Mouse (Mus musculus) MEL (cell line): ENCODE results near the gene Zfp524. TPM values are rescaled to one million over a fixed set of nuclear protein-coding genes. Genes with fewer than 3 reads are reported as not detected.

Experiments
- DNase-seq: peaks from one replicate; pipeline ENCODE4 v3.0.0; 2011; ENCODE audit warnings: low read depth, low spot score
- H3K27ac ChIP-seq: 2 replicates; pipeline ENCODE4 v1.5.1; 2012; ENCODE audit warnings: low read depth, mild to moderate bottlenecking, control low read depth, low read length, moderate library complexity; ENCODE audit not compliant: control insufficient read depth
- H3K27me3 ChIP-seq, 2 experiments: fragments of 150-350 bp in 1 of 2; sonication (generic) in 1 of 2; 2 replicates each; pipeline ENCODE4 v1.6.1; 2012; ENCODE audit warnings: low read length in 2 of 2, mild to moderate bottlenecking in 2 of 2, improper control_type of control experiment in 1 of 2, moderate library complexity in 1 of 2; ENCODE audit not compliant: insufficient read depth in 2 of 2, control insufficient read depth in 1 of 2
- H3K36me3 ChIP-seq, 2 experiments: 2 replicates each; pipeline ENCODE4 v1.6.1; 2012 to 2014; ENCODE audit warnings: low read length in 2 of 2, improper control_type of control experiment in 1 of 2, inconsistent platforms in 1 of 2, mild to moderate bottlenecking in 1 of 2; ENCODE audit not compliant: insufficient read depth in 2 of 2, control insufficient read depth in 1 of 2
- H3K4me1 ChIP-seq, 2 experiments: fragments of 150-350 bp in 1 of 2; sonication (generic) in 1 of 2; 2 replicates each; pipeline ENCODE4 v1.6.1; 2012; ENCODE audit warnings: low read length in 2 of 2, improper control_type of control experiment in 1 of 2, mild to moderate bottlenecking in 1 of 2; ENCODE audit not compliant: insufficient read depth in 2 of 2, control insufficient read depth in 1 of 2
- H3K4me3 ChIP-seq, 2 experiments: fragments of 150-350 bp in 1 of 2; sonication (generic) in 1 of 2; 2 replicates each; pipeline ENCODE4 v1.5.1; 2012; ENCODE audit warnings: low read depth in 2 of 2, low read length in 2 of 2, mild to moderate bottlenecking in 2 of 2, moderate library complexity in 2 of 2, control low read depth in 1 of 2, improper control_type of control experiment in 1 of 2; ENCODE audit not compliant: control insufficient read depth in 1 of 2, insufficient read depth in 1 of 2
- H3K79me2 ChIP-seq: 2 replicates; pipeline ENCODE4 v1.6.1; 2012; ENCODE audit warnings: mild to moderate bottlenecking, low read length, moderate library complexity; ENCODE audit not compliant: control insufficient read depth, poor library complexity, insufficient read depth
- H3K9ac ChIP-seq: 2 replicates; pipeline ENCODE4 v1.6.1; 2012; ENCODE audit warnings: low read depth, mild to moderate bottlenecking, control low read depth, low read length, moderate library complexity; ENCODE audit not compliant: control insufficient read depth, poor library complexity, severe bottlenecking
- H3K9me3 ChIP-seq: fragments of 150-350 bp; sonication (generic); replicated peaks from 2 replicates; pipeline ENCODE4 v1.6.1; 2012; ENCODE audit warnings: mild to moderate bottlenecking, low read length, improper control_type of control experiment, moderate library complexity; ENCODE audit not compliant: insufficient read depth
- MAX ChIP-seq: IDR thresholded peaks from 2 replicates; pipeline ENCODE4 v1.6.1; 2011; ENCODE audit warnings: low read length, improper control_type of control experiment
- MAZ ChIP-seq: IDR thresholded peaks from 2 replicates; pipeline ENCODE4 v1.6.1; 2012; ENCODE audit warnings: low read depth, mild to moderate bottlenecking, inconsistent platforms, low read length, improper control_type of control experiment
- RCOR1 ChIP-seq: IDR thresholded peaks from 2 replicates; pipeline ENCODE4 v1.6.1; 2012; ENCODE audit warnings: low read depth, mild to moderate bottlenecking, inconsistent platforms, low read length, improper control_type of control experiment
- ZNF384 ChIP-seq: IDR thresholded peaks from 2 replicates; pipeline ENCODE4 v1.6.1; 2012; ENCODE audit warnings: low read depth, mild to moderate bottlenecking, inconsistent platforms, low read length, improper control_type of control experiment
- polyA plus RNA-seq, 2 experiments: library from polyadenylated mRNA; stranded (reverse) in 1 of 2; unstranded in 1 of 2; fragments of >175 nt in 1 of 2; fragments of >200 nt in 1 of 2; gene quantifications; 2 replicates each; pipeline versions ENCODE4 v1.2.1 to v1.2.4; 2012; ENCODE audit warnings: low replicate concordance in 2 of 2, low read depth in 1 of 2; ENCODE audit not compliant: insufficient read length in 2 of 2, insufficient read depth in 1 of 2, missing spikeins in 1 of 2
- total RNA-seq: library from RNA; depleted of rRNA; stranded (reverse); fragments of 300-350 nt; gene quantifications from 2 replicates; pipeline ENCODE4 v1.2.3, GENCODE M21; 2012; rRNA removed

The Zfp524 gene
- total and polyA plus RNA-seq, 3 experiments = 9.4 to 12.7 TPM; not detected in 1

DNA sequence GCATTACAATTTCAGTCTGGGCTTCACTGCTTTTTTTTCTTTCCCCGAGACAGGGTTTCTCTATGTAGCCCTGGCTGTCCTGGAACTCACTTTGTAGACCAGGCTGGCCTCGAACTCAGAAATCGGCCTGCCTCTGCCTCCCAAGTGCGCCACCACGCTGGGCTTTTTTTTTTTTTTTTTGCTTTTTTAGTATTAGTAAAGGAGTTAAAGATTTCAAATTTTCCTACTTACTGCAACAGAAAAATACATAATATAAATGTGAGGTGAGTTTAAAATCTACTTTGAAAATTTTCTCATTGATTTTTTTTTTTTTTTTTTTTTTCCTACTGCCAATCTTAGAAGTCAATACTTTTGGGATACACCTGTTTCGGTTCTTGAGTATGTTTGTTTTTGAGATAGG lies 50.7 kb downstream of the Zfp524 start:
- H3K9ac ChIP-seq = no peak overlapping the region; the same call in 1 of the 2 replicates
- no peak for TF ChIP-seq MAZ
- peak; percentile 65 for TF ChIP-seq ZNF384
- TF ChIP-seq MAX = no peak
- TF ChIP-seq RCOR1 = no peak
- TF ChIP-seq, all 39 proteins: peak for 1
- no peak overlapping the region for H3K4me3 ChIP-seq
- no peak overlapping the region for H3K27ac ChIP-seq
- peaks cover 2 to 17% of the 10 kb centered on the region in 2 experiments for H3K4me1 ChIP-seq
- H3K27me3 ChIP-seq = no peaks in the 10 kb centered on the region
- DNase-seq = no peak
- H3K79me2 ChIP-seq = peaks cover 69% of the 10 kb centered on the region
- H3K36me3 ChIP-seq = peaks cover 15 to 30% of the 10 kb centered on the region in 2 experiments
- no peaks in the 10 kb centered on the region for H3K9me3 ChIP-seq

Other genes starting within 250 kb of the Zfp524 start
- gene Fam71e2, start 243.1 kb upstream of the Zfp524 start, total RNA-seq = not detected in 2 replicates
- not detected for gene Fam71e2, start 243.1 kb upstream of the Zfp524 start, polyA plus RNA-seq
- gene Il11, start 231.6 kb upstream of the Zfp524 start, total RNA-seq = 0.12 TPM in 1 of 2 replicates, not detected in the other
- under 1 TPM in 1 of 2 experiments, not detected in 1; 0.07 TPM for gene Il11, start 231.6 kb upstream of the Zfp524 start, polyA plus RNA-seq
- not detected in 2 replicates for gene Tmem190, start 231.5 kb upstream of the Zfp524 start, total RNA-seq
- 1 to 10 TPM in 1 of 2 experiments, not detected in 1; 1.6 TPM for gene Tmem190, start 231.5 kb upstream of the Zfp524 start, polyA plus RNA-seq
- gene Tmem238, start 224.8 kb upstream of the Zfp524 start, total RNA-seq = 20.9 and 23.8 TPM in 2 replicates
- gene Tmem238, start 224.8 kb upstream of the Zfp524 start, polyA plus RNA-seq = 10 to 100 TPM in 1 of 2 experiments, not detected in 1; 31.3 TPM
- 2,026 and 2,264 TPM in 2 replicates for gene Rpl28, start 221.5 kb upstream of the Zfp524 start, total RNA-seq
- 1,000 to 10,000 TPM in 1 of 2 experiments, 100 to 1,000 TPM in 1; 1,000 to 9,991 TPM for gene Rpl28, start 221.5 kb upstream of the Zfp524 start, polyA plus RNA-seq
- gene Ube2s, start 201.8 kb upstream of the Zfp524 start, total RNA-seq = 341 and 346 TPM in 2 replicates
- 100 to 1,000 TPM in 1 of 2 experiments, not detected in 1; 740 TPM for gene Ube2s, start 201.8 kb upstream of the Zfp524 start, polyA plus RNA-seq
- not detected in 2 replicates for gene Shisa7, start 169.7 kb upstream of the Zfp524 start, total RNA-seq
- gene Shisa7, start 169.7 kb upstream of the Zfp524 start, polyA plus RNA-seq = under 1 TPM in 1 of 2 experiments, not detected in 1; 0.07 TPM
- gene Isoc2b, start 144.2 kb upstream of the Zfp524 start, total RNA-seq = 2.6 and 2.8 TPM in 2 replicates
- 1 to 10 TPM in 1 of 2 experiments, not detected in 1; 3.0 TPM for gene Isoc2b, start 144.2 kb upstream of the Zfp524 start, polyA plus RNA-seq
- gene Isoc2a, start 137.3 kb upstream of the Zfp524 start, total RNA-seq = 11.1 and 12.4 TPM in 2 replicates
- 10 to 100 TPM in 1 of 2 experiments, not detected in 1; 20.6 TPM for gene Isoc2a, start 137.3 kb upstream of the Zfp524 start, polyA plus RNA-seq
- gene Gm36210, start 107.9 kb upstream of the Zfp524 start, total RNA-seq = 0.15 TPM in 1 of 2 replicates, not detected in the other
- under 1 TPM in 1 of 2 experiments, not detected in 1; 0.97 TPM for gene Gm36210, start 107.9 kb upstream of the Zfp524 start, polyA plus RNA-seq
- 2.5 and 3.3 TPM in 2 replicates for gene Zfp628, start 99.2 kb upstream of the Zfp524 start, total RNA-seq
- 10 to 100 TPM in 1 of 2 experiments, not detected in 1; 17.6 TPM for gene Zfp628, start 99.2 kb upstream of the Zfp524 start, polyA plus RNA-seq
- 0.81 and 0.85 TPM in 2 replicates for gene Nat14, start 92.4 kb upstream of the Zfp524 start, total RNA-seq
- gene Nat14, start 92.4 kb upstream of the Zfp524 start, polyA plus RNA-seq = 1 to 10 TPM in 1 of 2 experiments, not detected in 1; 1.9 TPM
- 0.04 TPM in 1 of 2 replicates, not detected in the other for gene Ssc5d, start 88.6 kb upstream of the Zfp524 start, total RNA-seq
- gene Ssc5d, start 88.6 kb upstream of the Zfp524 start, polyA plus RNA-seq = under 1 TPM in 1 of 2 experiments, not detected in 1; 0.17 TPM
- gene Sbk2, start 50.0 kb upstream of the Zfp524 start, total RNA-seq = not detected in 2 replicates
- not detected for gene Sbk2, start 50.0 kb upstream of the Zfp524 start, polyA plus RNA-seq
- gene Sbk3, start 43.2 kb upstream of the Zfp524 start, total RNA-seq = not detected in 2 replicates
- not detected for gene Sbk3, start 43.2 kb upstream of the Zfp524 start, polyA plus RNA-seq
- 0.42 and 0.54 TPM in 2 replicates for gene Zfp579, start 18.3 kb upstream of the Zfp524 start, total RNA-seq
- 1 to 10 TPM in 1 of 2 experiments, not detected in 1; 3.6 TPM for gene Zfp579, start 18.3 kb upstream of the Zfp524 start, polyA plus RNA-seq
- gene Fiz1, start 282 bp downstream of the Zfp524 start, total RNA-seq = 27.5 and 28.1 TPM in 2 replicates
- 10 to 100 TPM in 1 of 2 experiments, not detected in 1; 56.5 TPM for gene Fiz1, start 282 bp downstream of the Zfp524 start, polyA plus RNA-seq
- not detected in 2 replicates for gene Gm44973, start 1.1 kb downstream of the Zfp524 start, total RNA-seq
- 1 to 10 TPM in 1 of 2 experiments, not detected in 1; 7.9 TPM for gene Gm44973, start 1.1 kb downstream of the Zfp524 start, polyA plus RNA-seq
- 12.2 and 12.7 TPM in 2 replicates for gene Zfp865, start 6.0 kb downstream of the Zfp524 start, total RNA-seq
- gene Zfp865, start 6.0 kb downstream of the Zfp524 start, polyA plus RNA-seq = 10 to 100 TPM in 1 of 2 experiments, not detected in 1; 34.6 TPM
- gene Ccdc106, start 6.1 kb downstream of the Zfp524 start, total RNA-seq = 0.39 and 0.50 TPM in 2 replicates
- gene Ccdc106, start 6.1 kb downstream of the Zfp524 start, polyA plus RNA-seq = under 1 TPM in 1 of 2 experiments, not detected in 1; 0.82 TPM
- not detected in 2 replicates for gene 4632433K11Rik, start 19.7 kb downstream of the Zfp524 start, total RNA-seq
- not detected for gene 4632433K11Rik, start 19.7 kb downstream of the Zfp524 start, polyA plus RNA-seq
- 0.96 and 1.2 TPM in 2 replicates for gene Zfp784, start 24.0 kb downstream of the Zfp524 start, total RNA-seq
- gene Zfp784, start 24.0 kb downstream of the Zfp524 start, polyA plus RNA-seq = 1 to 10 TPM in 1 of 2 experiments, not detected in 1; 2.9 TPM
- gene Zfp580, start 37.1 kb downstream of the Zfp524 start, total RNA-seq = 1.0 and 1.7 TPM in 2 replicates
- gene Zfp580, start 37.1 kb downstream of the Zfp524 start, polyA plus RNA-seq = 10 to 100 TPM in 1 of 2 experiments, not detected in 1; 19.9 TPM
- 301 and 311 TPM in 2 replicates for gene U2af2, start 47.7 kb downstream of the Zfp524 start, total RNA-seq
- gene U2af2, start 47.7 kb downstream of the Zfp524 start, polyA plus RNA-seq = 100 to 1,000 TPM; 477 to 491 TPM
- gene Epn1, start 65.8 kb downstream of the Zfp524 start, total RNA-seq = 72.3 and 75.5 TPM in 2 replicates
- 100 to 1,000 TPM in 1 of 2 experiments, not detected in 1; 147 TPM for gene Epn1, start 65.8 kb downstream of the Zfp524 start, polyA plus RNA-seq
- gene Rfpl4, start 102.5 kb downstream of the Zfp524 start, total RNA-seq = not detected in 2 replicates
- gene Rfpl4, start 102.5 kb downstream of the Zfp524 start, polyA plus RNA-seq = not detected
- not detected in 2 replicates for gene Rasl2-9, start 111.5 kb downstream of the Zfp524 start, total RNA-seq
- gene Rasl2-9, start 111.5 kb downstream of the Zfp524 start, polyA plus RNA-seq = 100 to 1,000 TPM in 1 of 2 experiments, under 1 TPM in 1; 0.65 to 196 TPM
- gene Vmn1r55, start 135.3 kb downstream of the Zfp524 start, total RNA-seq = not detected in 2 replicates
- gene Vmn1r55, start 135.3 kb downstream of the Zfp524 start, polyA plus RNA-seq = not detected
- gene Vmn1r56, start 182.3 kb downstream of the Zfp524 start, total RNA-seq = not detected in 2 replicates
- gene Vmn1r56, start 182.3 kb downstream of the Zfp524 start, polyA plus RNA-seq = not detected
- not detected in 2 replicates for gene Vmn1r57, start 204.1 kb downstream of the Zfp524 start, total RNA-seq
- not detected for gene Vmn1r57, start 204.1 kb downstream of the Zfp524 start, polyA plus RNA-seq